Mouse (Mus musculus) inflammation-experienced regulatory T-cells, adult 6 months (primary cell): ENCODE data around the gene Dnmbp. TPM values are rescaled to one million over a fixed set of nuclear protein-coding genes. Genes with fewer than 3 reads are reported as not detected.
"Not testable (repeated sequence)": the region's sequence is repeated elsewhere in the genome, so short reads cannot be mapped to it uniquely, and the experiment has no call there.

Experiments used
- ATAC-seq: one replicate; pipeline ENCODE4 v1.8.0; 2017
- polyA plus RNA-seq, 3 experiments: library from polyadenylated mRNA; unstranded; fragments of 100-300 nt; shearing (Covaris generic); gene quantifications; one replicate each; pipeline ENCODE4 v1.2.1; 2017

Dnmbp gene
- polyA plus RNA-seq: 1 to 10 TPM; 3.5 to 7.0 (median 6.7) TPM

DNA sequence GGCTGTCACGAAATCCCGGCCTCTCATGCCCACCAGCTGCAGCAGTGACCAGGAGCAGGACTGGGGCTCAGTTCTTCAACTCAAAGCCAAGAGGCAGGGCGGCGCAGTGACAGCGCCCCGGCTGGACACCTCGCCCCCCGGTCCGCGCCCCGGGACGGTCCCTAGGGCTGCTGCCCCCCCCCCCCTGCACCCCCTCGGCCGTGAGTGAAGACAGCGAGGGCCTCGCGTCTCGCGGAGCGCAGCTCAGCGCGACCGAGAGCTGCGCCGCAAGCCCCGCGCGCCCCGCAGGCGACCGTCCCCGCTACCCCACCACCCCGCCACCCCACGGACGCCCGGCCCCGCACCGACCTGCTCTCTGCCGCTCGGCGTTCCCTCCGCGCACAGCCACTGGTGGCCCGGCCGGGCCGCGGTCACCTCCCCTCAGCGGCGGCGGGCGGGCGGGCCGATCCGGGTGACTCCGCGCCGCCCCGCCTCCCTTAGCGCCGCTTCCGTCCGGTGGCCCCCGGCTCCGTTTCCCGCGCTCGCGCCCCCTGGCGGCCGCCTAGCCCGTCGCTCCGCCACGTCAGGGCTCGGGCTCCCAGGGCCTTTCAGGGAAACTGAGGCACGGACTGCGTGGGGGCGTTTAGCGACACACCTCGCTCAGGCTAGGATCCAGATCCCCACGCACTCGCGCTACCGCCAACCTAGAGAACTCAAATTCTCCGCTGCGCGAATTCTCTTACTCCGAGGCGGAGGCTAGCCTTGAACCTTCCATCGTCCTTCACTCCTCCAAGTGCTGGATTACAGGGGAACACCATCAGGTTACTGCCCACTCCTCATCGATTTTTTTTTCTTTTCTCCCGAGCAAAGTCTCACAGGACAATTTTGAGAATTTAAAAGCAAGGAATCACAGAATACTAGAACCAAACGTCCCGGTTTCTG is at the start of gene Dnmbp:
TSS of gene Dnmbp (minus strand) at position 423 of the 921 bp plus-strand sequence.
- ATAC-seq: peak; percentile 86

- ATAC-seq: no peak
Observed at GRCm38 (mm10) chr19:43986069-43986794, 46.2 kb upstream of the Dnmbp start, which contains the start of gene Cpn1. TSS of gene Cpn1 (minus strand) at chr19:43986556.

- no peak for ATAC-seq
Observed at GRCm38 (mm10) chr19:43981992-43982391, 42.0 kb upstream of the Dnmbp start.

DNA sequence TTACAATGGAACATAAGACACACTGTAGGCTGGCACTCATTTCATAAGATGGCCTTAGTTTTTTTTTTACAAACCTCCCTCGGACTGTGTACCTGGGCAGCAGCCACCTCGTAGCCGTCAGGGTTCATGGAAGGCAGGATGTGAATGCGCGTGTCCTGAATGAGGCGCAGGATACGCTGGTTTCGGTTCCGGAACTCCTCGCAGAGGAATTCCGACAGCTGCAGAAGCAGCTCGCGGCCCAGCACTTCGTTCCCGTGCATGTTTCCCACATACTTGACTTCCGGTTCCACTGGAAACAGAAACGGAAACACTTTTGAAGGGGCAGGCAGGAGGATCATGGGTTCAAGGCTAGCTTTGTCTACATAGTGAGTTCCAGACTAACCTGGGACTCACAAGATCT is 40.7 kb upstream of the Dnmbp start:
- no peak for ATAC-seq

GRCm38 (mm10) chr19:43977799-43978198 is 37.8 kb upstream of the Dnmbp start:
- no peak for ATAC-seq

- no peak for ATAC-seq
Observed at GRCm38 (mm10) chr19:43976661-43977060, 36.7 kb upstream of the Dnmbp start.

GRCm38 (mm10) chr19:43974221-43974620 is 34.2 kb upstream of the Dnmbp start:
- ATAC-seq: no peak

DNA sequence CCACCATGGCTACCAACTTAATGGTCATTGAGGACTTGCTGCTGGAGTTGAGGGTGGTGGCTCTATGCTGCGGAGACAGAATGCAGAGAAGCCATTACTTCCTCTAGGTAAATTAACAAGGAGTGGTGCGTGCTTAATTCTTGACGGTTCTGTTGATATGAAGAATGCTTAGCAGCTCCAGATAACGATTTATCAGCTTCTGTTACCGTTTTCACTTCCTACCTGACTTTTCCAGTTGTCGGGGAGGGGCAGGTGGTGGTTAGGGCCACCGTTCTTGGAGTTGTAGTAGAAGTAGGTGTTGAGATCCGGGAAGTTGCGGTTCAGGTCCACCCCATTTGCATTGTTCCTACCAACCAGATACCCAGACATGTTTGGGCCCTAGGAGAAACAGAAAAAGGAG is 33.7 kb upstream of the Dnmbp start:
- no peak for ATAC-seq

DNA sequence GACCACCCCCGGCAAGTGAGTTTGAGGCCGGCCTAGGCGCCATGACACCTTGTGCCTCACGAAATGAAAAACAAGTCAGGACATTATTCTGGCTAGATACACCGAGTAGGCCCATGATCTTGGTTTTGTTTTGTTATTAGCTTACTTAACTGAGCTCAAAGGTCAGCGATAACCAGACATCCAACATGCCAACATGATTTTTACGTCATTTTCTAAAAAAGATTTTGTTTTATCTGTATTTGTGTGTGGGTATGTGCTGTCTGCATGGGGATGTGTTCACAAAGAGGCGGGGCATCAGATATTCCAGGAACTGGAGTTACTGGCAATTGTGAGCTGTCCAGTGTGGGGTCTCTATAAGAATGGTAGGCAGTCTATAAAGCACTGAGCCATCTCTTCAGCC is 32.1 kb upstream of the Dnmbp start:
- ATAC-seq: no peak

DNA sequence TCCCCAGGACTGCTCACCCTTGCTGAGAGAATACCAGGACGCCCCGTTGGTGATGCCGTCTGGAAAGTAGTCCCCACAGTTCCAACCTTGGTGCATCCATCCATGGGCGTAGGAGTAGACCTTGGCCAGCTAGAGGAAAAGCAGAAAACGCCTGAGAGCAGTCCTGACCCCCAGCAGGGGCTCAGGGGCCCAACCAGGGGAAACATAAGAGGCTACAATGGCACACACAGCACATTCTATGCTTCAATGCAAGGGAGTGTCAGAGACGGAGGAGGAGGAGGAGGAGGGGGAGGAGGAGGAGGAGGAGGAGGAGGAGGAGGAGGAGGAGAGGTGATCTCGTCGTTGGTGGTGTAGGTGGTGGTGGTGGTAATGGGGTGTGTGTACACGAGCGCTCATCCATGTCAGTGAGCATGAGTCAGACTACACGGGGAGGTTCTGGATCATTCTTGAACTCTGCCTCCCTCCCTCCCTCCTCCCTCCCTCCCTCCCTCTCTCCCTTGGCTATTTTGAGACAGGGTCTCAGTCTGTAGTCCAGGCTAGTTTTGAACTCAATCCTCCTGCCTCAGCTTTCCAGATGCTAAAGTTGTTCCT is 28.5 kb upstream of the Dnmbp start:
- ATAC-seq: no peak

- ATAC-seq: no peak
Observed at GRCm38 (mm10) chr19:43966481-43966880, 26.5 kb upstream of the Dnmbp start.

DNA sequence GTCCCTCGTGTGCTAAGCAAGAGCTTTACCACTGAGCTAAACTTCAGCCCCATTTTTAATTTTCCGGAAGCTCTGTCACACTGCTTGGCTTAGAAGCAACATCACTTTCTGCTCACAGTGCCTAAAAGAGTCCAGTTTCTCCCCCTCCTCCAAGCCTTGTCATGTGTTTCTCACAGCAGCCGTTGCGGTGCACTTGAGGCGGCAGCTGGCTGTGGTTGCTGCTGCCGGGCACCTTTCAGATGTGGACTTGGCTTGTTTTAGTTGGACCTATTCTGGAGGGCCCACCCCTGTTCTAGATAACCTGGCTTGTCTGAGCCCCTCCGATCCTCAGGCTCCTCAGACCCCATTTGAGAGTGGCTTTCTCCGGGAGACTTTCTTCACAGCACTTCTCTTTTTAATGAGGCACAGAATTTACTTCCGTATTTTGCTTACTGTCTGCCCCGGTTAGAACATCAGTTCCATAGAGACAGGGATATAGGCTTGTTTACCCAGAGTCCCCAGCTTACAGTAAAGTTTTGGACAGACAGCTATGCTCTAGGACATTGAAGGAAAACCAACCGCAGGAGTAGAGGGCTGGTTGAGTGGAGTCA is 25.6 kb upstream of the Dnmbp start:
- no peak for ATAC-seq

- ATAC-seq: no peak
Observed at GRCm38 (mm10) chr19:43962795-43963194, 22.8 kb upstream of the Dnmbp start.

DNA sequence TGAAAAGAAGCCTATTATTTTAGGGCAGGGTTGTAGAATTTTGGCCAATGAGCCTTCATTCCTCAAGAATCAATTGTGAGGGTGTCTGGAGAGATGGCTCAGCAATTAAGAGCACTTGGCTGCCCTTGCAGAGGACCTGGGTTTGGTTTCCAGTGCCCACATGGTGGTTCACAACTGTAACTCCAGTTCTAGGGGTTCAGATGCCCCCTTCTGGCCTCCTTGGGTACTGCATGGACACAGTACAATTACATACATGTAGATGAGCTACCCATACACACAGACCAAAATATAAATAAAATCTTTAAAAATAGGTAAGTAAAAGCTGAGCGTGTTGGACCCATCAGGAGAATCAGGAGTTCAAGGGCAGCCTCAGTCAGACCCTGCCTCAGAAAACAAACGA is 21.2 kb upstream of the Dnmbp start:
- no peak for ATAC-seq

DNA sequence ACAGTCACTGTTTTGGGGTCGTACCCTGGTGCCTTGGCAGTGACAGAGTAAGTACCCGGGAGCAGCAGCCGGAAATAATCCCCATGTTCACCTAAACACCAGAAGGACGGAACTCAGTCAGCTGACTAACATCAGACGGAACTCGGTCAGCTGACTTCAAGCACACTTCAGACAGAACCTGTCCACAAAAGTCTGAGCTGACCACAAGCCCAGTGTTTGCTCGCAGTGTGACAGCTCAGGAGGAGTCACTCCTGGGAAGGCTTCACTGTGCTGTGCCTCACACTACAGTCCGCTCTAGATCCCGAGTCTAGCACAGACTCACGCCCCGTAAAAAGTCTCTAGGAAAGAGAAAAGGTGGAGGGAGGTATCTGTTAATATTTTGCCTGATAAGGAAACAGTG is 20.0 kb upstream of the Dnmbp start:
- ATAC-seq: no peak

DNA sequence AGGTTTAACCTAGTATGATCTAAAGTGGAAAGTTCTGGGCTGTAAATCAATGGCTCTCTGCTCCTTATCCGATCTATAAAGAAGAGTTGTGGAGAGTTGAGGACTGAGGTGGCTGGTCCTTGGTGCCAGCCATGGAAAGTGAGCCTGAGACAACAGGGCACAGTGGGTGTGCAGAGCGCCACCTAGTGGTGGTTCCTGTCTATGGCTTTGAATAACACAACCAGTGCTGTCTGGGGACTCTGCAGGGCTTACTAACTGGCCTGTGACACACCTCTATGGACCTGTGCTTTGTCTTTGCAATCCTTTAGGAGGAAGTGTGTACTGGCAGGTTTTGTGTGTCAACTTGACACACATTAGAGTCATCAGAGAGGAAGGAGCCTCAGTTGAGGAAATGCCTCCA is 19.2 kb upstream of the Dnmbp start:
- no peak for ATAC-seq

DNA sequence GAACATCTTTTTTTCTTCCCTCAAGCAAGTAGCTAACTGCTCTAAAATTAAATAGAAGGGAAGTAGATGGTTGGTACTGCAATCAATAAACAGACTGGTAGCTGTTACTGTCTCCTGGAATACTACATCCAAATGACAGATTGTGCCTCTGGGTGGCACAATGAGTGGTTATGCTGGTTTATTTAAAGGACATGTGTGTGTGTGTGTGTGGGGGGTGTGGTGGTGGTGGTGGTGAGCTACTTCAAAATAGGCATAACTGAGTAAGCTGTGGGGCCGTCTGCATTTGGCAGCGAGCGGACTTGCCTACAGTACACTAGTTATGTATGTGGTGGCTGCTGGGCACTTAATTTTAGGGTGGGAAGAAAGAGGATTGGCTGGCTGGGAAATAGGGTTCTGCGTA is 17.9 kb upstream of the Dnmbp start:
- no peak for ATAC-seq

DNA sequence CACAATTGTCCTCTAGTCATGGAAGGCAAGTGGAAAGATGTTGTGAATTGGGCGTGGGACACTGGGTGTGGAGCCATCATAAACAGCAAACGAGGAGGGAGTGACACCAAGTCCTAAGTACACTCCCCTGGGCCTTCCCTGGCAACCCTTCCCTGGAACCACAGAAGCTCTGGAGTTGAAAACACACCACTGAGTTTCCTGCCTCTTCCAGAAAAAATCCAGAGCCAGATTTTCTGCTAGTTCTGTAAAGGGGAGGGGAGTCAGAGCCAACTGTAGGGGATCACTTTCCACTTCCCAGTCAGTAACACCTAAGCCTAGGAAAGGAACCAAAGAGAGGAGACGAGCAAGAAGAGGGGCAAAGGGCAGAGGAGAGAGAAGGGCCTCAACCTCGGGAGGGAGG is 17.4 kb upstream of the Dnmbp start:
- ATAC-seq: no peak

DNA sequence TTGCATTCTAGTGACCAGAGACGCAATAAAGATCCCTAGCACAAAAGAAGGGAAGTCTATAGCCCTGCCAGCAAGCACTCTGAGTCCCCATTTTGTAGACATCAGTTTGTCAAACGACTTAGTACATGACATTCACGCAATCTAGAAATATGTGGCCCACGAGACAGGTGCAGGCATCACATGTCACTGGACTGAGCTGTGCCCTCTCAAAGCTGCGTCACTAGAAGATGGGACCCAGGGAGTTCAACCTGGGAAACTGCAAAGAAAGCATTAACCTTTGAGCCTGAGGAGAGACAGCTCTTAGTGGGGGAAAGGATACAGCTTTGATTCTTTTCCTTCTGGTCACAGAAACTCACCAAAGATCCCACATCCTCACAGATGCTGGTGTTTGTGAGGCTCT is 15.3 kb upstream of the Dnmbp start:
- ATAC-seq: no peak

DNA sequence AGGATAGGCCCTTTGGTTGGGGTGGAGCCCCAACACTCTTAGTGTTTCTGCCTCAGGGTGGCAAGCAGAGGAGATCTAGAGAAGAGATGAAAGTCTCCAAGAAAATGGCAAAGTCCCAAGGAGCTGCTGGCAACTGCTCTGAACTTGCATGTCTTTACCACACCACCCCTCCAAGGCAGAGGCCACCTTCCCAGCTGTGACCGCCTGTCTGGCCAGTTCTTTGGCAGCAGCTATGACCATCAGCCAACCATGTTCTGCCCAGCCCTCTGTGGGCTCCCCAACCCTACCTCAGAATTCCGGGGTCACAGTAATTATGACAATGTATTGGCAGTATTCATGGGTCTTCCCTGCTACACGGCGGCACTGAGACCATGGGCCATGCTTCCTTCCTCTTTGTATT is 14.9 kb upstream of the Dnmbp start:
- ATAC-seq: no peak

- ATAC-seq: not testable (repeated sequence)
Observed at GRCm38 (mm10) chr19:43952936-43953335, 12.9 kb upstream of the Dnmbp start.

GRCm38 (mm10) chr19:43949111-43949810 is 9.3 kb upstream of the Dnmbp start:
- no peak for ATAC-seq
